Mouse (Mus musculus): ENCODE results near the gene Cyp4v3. TPM values are rescaled to one million over a fixed set of nuclear protein-coding genes. Genes with fewer than 3 reads are reported as not detected.
A peak's percentile ranks its signal among the peaks of the same experiment; 100 is the strongest.
"Not testable (repeated sequence)": the region's sequence is repeated elsewhere in the genome, so short reads cannot be mapped to it uniquely, and the experiment has no call there.

Gene Cyp4v3
- total RNA-seq (2021) = 1 to 10 TPM; 7.7 TPM

DNA sequence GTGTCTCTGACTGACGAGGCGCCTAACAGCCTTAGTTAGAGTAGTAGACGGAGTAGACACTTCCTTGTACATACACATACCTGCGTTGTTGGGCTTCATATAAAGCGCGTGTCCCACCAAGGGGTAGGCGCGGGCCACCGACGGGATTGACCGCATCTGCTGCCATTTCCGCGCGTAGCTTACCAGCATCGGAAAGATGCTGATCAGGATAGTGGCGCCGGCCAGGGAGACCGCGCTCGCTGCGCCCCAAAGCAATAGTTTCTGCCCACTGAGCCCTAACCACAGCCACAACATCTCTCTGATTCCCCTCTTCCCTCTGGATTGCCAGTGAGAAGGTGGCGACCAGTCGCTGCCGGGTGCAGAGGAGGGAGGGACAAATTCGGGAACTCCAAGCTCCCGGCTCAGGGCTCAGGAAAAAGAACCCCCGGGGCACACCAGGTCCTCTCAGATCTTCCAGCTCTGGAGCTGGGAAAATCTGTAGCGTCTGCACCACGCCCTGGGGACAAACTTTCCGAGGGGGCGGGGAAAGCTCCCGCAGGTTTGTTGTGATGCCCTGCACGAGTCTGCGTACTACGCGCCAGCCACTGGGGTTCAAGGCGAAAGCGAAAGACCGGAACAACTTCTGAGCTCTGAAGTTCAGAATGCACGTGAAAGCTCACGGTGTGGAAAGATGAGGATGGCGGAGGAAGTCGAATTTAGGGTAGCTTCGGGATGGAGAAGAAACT lies at the start of gene Cyp4v3:
TSS of gene Cyp4v3 (minus strand) at position 532 of the 725 bp plus-strand sequence.
- peak in 1 of 2 experiments; percentile 31 for DNase-seq (ENCODE audit: extremely low spot score in 1 of 2, low spot score in 1 of 2)

- no peak for DNase-seq (ENCODE audit: extremely low spot score in 1 of 2, low spot score in 1 of 2)
Measured at GRCm38 (mm10) chr8:45381963-45382347, 48.9 kb upstream of the Cyp4v3 start, which contains the start of gene Fam149a. Gene Fam149a, minus strand, starts transcription at chr8:45382291.

DNA sequence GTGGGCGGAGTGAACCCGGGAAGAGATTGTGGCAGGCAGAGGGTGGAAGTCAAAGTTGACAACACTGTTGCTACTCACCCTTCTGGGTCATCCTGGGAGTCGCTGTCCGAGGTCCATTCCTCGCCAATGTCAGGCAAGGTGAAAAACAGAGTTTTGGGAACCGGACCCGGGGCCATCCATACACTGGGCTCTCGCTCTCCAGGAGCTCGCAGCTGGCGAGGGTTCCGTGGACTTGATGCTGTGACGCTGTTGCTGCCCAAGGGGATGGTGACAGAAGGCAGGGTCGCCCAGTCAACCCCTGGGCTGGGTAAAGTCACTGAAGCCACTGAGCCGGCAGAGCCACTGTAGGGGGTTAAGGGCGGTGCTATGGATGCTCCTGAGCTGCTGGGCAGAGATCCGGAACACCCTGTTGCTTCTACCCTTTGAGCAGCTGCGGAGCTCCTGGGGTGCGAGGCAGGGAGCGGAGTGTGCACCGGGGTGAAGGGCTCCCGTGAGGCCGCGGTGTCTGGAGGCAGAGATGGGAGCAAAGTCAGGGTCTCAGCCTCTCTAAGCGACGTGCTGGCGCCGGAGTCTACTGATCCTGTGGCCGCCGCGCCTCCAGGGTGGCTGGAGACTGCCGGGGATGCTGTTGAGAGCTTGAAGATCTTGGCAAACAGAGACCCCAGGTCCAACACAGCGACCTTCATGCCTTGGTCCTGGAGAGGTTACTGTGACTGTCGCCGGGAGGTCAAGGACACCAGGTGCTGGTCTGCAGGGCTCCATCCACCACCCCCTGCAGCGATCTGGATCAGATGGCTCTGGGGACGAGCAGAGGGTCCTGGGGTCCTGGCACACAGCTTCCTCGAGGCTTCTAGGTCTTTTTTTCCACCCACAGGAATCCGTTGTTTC lies 48.3 kb upstream of the Cyp4v3 start:
- peak in 1 of 2 experiments; percentile 4 for DNase-seq (ENCODE audit: extremely low spot score in 1 of 2, low spot score in 1 of 2)

- no peak for DNase-seq (ENCODE audit: extremely low spot score in 1 of 2, low spot score in 1 of 2)
Measured at GRCm38 (mm10) chr8:45380598-45380997, 47.6 kb upstream of the Cyp4v3 start.

- DNase-seq (ENCODE audit: extremely low spot score in 1 of 2, low spot score in 1 of 2) = no peak
Measured at GRCm38 (mm10) chr8:45374071-45374470, 41.1 kb upstream of the Cyp4v3 start.

DNA sequence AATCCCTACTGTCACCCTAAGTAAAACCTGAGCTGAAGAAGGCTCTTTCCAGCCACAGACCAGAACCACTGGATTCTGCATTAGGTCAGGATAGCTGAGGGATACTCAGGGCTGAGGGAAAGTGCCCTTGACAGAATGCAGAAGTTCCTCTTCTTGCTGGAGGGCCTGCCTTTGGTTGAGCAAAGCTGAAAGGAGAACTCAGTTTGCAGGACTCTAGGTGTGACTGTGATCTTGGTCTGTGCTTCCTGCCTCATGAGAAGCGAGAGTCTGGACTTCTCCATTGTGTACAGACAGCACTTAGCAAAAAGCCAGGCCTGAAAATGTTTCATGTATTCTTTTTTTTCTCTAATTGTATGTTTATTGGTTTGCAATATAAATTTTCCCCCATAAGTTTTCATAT lies 34.1 kb upstream of the Cyp4v3 start:
- DNase-seq (ENCODE audit: extremely low spot score in 1 of 2, low spot score in 1 of 2) = no peak

DNA sequence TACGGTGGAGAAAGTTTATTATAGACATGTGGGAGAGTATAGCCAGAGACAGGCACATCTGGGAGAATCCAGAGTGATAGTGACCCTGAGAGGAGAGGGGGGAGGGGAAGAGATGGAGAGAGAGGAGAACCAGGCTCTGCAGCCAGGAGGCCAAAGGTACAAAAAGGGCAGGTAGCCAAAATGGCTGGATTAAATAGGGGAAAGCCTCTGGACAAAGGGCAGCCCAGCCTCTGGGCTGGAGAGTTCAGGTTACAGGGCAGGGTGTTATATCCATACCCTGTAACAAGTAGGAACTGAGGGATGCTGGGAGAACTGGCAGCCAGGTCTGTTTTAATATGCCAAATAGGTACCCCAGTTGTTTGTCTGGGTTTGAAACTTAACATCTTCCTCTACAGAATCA lies 30.2 kb upstream of the Cyp4v3 start:
- no peak for DNase-seq (ENCODE audit: extremely low spot score in 1 of 2, low spot score in 1 of 2)

- DNase-seq (ENCODE audit: extremely low spot score in 1 of 2, low spot score in 1 of 2) = peak in 1 of 2 experiments; percentile 58
Measured at GRCm38 (mm10) chr8:45362323-45362722, 29.3 kb upstream of the Cyp4v3 start.

DNA sequence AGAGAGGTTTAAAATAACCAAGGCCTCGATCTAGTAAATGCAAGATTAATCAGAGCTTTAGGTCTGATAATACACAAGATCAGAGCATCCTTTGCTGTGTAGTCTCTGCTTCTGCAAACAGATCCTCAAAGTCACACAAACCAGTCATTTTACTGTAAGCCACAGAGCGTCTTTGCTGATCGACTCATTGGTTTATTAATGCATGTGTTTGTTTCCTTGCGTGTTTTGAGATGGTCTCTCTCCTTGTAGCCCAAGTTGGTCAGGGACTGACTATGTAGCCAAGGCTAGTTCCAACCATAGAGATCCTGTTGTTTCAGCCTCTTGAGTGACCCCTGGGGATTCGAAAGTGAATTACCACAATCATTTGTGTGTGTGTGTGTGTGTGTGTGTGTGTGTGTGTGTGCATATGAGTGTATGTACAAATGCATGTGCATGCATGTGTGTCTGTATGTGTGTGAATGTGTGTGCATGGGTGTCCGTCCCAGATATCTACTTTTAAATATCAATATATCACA lies 26.1 kb upstream of the Cyp4v3 start:
- DNase-seq (ENCODE audit: extremely low spot score in 1 of 2, low spot score in 1 of 2) = no peak

DNA sequence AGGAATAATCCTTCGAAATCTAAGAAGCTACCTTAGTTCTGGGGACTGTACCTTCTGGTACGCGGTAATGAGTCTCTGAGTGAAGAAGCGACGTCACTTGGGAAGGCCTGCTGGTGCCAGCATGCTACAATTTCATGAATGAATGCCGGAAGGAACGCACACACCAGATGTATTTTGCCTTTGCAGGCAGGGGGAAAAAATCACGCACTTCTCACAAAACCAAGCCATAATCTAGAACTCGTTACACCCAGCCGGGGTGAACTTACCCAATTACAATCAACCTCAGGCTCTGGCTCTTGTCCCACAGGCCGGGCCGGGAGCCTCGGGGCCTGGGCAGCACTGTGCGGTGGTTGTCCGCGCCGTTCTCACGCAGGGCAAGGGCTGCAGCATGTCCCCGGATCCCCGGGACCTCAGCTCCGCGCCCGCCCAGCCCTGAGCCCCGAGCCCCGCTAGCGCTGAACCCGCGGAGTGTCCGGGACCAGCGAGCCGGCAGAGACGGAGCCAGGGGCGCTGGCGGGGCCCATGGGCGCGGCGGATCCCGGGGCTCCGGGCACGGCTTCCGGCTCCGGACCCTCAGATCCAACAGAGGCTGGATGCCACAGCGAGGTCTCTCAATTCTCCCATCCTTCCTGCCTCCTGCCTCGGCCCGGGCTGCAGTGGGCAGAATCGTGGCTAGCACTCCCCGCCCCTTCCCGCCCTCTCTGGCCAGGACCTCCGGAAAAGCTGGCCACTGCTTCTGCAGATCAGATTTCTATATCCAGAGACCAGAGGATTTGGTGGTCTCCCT lies 25.3 kb upstream of the Cyp4v3 start:
- peak; percentile 23 to 39 for DNase-seq (ENCODE audit: extremely low spot score in 1 of 2, low spot score in 1 of 2)

DNA sequence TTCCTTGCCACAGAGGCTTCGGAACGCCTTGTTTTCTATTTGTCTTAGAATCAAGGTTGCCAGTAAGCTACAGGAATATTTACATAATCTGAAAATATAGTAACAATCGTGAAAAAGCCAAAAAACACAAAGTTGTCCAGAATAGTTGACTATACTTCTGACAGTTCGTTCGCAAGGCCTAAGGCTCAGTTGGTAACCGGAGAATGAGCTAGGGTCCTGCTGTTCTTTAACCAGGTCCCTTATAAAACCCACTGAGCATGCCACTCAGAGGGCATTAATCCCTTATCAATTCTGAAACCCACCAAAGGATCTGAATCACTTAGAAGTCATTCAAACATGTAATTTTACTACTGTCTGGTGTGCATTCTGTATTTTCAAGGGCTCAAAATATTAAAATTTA lies 22.8 kb upstream of the Cyp4v3 start:
- no peak for DNase-seq (ENCODE audit: extremely low spot score in 1 of 2, low spot score in 1 of 2)

DNA sequence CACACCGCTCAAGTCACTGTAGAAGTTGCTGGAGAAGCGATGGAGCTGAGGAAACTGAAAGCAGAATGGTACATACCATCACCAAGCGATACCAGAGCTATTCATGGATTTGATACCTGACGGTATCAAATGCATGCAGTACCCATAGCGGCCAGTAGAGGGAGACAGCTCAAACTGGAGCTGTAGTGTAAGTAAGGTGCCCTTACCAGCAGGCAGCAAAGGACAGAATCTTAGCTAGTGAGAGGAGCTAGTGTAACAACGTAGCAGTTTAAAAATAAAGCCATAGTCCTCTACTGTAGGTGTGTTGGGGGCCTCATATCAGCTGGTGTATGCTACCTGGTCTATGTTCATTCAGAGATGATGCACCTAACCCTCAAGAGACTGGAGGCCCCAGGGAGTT lies 12.0 kb upstream of the Cyp4v3 start:
- DNase-seq (ENCODE audit: extremely low spot score in 1 of 2, low spot score in 1 of 2) = peak; percentile 31 to 78

- no peak for DNase-seq (ENCODE audit: extremely low spot score in 1 of 2, low spot score in 1 of 2)
Measured at GRCm38 (mm10) chr8:45344298-45344697, 11.3 kb upstream of the Cyp4v3 start.

DNA sequence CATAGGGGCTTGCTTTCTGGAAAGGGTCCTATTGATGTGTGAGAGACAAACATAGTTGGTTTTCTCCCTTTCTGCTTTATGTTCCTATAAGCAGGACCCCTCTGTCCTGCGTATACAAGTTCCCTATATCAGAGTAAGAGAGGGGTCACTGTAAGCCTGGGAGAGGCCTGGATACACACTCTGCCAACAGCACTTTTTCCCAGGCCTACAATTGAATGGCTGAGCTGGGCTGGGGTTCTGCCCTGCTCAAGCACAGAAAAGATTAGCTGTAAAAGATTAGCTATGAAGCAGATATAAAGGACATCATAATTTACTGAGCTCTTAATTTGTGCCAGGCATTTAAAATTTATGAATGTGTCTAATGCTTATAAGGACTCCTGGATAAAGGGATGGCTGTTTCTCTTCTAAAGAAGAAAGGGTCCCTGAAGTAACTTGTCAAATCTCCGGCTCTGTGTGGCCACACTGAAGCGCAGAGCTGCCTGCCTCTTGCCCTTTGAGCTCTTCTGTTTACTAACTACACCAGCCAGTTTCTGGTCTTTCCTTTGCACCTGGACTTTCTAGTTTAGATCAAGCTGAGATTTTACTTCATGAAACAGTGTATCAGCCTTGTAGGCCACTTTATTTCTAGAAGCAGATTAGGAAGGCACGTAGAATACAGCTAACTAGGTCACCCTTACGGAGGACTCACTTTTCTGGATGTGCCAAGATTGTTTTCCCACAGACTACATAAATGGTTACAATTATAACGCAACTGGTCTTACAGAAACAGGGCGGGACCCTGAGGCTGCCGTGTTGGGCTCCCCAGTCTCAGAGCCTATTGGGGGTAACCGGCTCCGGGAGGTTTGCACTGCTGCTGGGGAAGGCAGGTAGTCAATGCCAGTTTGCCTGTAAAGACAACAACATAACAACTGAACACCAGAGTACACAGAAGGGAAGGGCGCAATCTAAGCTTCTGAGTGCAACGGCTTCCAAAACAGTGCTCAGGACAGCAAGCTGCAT lies 8.9 kb upstream of the Cyp4v3 start:
- no peak for DNase-seq (ENCODE audit: extremely low spot score in 1 of 2, low spot score in 1 of 2)

GRCm38 (mm10) chr8:45333493-45333892 lies 477 bp upstream of the Cyp4v3 start:
- no peak for DNase-seq (ENCODE audit: extremely low spot score in 1 of 2, low spot score in 1 of 2)

DNA sequence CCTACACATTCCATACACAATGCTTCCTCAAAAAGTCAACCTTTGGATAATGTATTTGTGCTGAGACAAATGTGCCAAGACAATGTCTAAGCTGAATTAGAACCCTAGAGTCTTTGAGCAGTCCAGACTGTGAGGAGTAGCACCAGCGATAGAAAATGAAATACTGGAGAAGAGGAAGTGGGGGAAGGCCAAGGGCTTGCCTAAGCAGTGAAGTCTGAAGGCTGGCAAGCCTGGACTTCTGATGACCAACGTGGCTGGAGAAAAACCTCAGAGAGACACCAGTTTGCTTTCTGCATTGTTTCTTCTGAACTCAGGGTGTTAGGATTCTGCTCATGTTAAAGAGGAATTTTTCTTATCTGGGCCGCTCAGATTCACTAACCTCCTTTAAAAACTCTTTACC lies 2.2 kb downstream of the Cyp4v3 start:
- no peak for DNase-seq (ENCODE audit: extremely low spot score in 1 of 2, low spot score in 1 of 2)

DNA sequence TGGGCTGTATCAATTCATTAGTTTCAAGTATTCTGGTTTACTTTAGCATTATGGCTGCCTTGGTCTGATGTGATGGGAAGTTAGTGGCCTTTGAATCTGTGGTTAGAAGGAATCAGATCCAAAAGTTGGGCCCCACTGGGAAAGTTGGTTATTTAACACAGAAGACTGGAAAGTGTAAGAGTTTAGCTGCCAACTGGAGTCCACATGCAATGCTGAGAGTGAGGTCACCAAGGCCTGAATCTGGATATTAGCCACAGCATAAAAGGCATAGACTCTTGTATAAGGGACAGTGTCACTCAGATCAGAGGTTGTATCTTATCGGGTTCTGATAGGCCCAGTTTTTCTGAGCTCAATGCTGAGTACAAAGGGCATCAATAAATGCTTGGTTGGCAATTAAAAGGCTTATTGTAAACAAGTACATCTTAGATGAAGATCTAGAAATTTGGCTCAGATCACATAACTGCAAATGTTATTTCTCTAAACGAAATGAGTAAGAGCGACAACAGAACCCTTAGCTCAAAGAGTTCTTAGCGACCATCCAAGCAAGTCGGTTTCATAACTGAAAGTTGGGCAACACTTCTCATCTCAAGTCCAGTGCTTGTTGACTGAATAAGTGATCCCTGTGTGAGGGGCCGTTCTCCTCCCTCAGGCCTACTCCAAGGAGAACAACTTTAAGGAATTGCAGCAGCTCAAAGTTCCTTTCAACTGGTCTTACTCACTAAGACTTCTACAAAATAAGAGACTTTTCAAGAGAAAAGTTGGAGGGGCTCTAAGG lies 3.6 kb downstream of the Cyp4v3 start:
- no peak for DNase-seq (ENCODE audit: extremely low spot score in 1 of 2, low spot score in 1 of 2)

- not testable (repeated sequence) for DNase-seq (ENCODE audit: extremely low spot score in 1 of 2, low spot score in 1 of 2)
Measured at GRCm38 (mm10) chr8:45327076-45327475, 5.9 kb downstream of the Cyp4v3 start.

GRCm38 (mm10) chr8:45324151-45324550 lies 8.9 kb downstream of the Cyp4v3 start:
- DNase-seq (ENCODE audit: extremely low spot score in 1 of 2, low spot score in 1 of 2) = no peak

All from layer of hippocampus, postnatal 25 days (tissue).